Mouse (Mus musculus) urinary bladder, postnatal 36 days (tissue): ENCODE results near the gene Pkp4.
A peak's percentile ranks its signal among the peaks of the same experiment; 100 is the strongest.
"Not testable (repeated sequence)": the region's sequence is repeated elsewhere in the genome, so short reads cannot be mapped to it uniquely, and the experiment has no call there.

Source experiments
- DNase-seq, 2 experiments: peaks; one replicate each; pipeline ENCODE4 v3.0.0; 2022; ENCODE audit warnings: low spot score in 2 of 2, mixed read lengths in 1 of 2

Gene Pkp4

DNA sequence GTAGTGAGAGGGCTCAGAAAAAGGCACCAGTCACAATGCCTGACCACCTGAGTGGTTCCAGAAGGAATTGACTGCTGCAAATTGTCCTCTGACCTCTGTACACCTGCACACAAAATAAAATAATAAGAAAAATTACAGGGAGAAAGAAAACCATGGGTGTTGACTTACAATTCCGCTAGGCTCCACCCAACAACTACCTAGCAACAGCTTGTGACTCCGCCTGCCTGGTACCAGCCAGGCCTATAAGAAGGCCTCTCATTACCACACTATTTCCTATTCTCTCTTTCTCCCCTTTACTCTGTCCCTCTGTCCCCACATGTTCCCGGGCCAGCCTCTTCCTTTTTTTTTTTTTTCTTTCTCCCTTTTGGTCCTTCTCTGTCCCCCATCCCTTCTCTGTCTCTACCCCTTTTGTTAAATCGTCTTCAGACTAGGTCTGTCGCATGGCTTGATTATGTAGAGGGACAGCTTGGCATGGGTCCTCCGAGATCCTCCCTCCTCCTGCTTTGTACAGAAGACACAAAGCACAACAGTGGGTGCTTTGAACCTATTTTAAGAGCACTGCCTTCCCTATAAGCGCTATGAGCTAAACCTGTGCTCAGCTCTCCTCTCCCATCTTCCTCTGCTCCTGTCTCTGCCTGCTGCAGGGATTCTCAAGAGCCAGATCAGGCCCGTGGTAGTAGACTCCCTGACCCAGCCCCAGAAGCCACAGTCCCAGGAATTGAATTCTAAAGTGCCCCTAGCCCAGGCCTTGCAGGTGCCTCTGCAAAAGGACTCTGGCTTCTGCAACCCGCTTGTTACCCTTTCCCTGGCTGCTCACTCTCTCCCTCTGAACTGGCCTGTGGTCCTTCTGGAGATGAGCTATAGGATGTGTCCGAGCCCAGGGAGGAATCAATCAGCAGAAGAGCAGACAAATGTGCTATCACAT is 223.5 kb downstream of the Pkp4 start:
- DNase-seq = no peak

DNA sequence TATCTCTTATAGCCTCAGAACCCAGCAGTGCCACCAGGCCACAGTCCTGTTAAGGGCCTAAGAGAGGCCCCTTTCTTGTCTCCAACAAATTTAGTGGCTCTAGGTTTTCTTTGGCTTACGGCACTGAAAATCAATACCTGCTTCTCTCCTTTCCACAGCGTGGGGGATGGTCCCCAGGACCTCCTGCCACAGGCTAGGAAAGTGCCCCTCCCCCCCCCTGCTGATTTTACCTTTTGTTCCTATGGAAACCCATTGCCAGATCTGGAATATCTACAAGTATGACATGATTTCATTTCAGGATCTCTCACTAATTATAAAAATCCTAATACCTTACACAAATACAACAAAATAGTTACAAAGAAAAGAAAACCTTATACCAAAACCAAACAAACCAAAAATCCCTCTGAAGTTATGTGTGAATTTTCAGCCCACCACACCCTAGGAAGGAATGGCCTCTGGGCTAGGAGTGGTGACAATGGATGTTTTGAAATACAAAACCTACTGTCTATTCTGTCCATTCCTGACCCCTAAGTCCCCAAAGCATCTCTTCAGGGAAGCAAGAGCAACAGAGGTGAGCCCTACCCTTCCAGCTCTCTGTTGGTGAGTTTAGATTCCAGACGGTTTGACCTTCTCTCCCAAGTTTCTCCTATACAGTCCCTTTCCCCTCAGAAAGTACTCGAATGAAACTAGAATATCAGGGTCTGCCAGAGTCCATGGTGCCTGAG is 224.7 kb downstream of the Pkp4 start:
- no peak for DNase-seq

DNA sequence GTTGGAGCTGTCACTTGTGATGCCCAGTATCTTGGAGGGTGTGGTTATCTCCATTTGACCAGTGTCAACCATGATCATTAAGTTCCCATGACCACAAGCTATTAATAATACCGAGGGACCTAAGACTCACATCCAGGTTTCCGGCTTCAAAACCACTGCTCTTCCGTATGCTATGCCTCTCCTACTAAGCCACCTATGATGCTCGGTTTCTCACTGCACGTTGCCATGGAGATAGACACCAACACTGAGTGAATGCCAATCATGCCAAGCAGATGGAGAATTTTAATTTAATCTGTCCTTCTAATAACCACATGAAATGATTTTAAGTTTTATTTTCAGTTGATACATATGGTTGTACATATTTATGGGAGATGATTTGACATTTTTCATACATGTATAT is 229.3 kb downstream of the Pkp4 start:
- no peak for DNase-seq

DNA sequence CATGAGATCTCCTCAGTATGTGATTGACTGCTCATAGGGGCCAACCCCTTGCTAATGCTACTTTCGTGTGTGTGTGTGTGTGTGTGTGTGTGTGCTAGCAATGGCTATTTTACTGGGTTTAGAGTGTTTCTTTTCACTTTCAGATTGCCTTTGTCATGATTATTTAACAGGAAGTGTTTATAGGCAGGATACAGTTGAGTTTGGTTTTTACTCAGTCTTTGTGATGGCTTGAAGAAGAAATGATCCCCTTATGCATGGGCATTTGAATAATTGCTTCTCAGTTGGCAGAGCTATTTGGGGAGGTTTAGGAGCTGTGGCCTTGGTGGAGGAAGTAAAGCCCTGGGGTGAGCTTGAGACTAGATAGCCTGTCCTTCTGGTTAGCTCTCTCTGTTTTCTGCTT is 232.5 kb downstream of the Pkp4 start:
- no peak for DNase-seq

- DNase-seq = no peak
Observed at GRCm38 (mm10) chr2:59394651-59395050, 234.0 kb downstream of the Pkp4 start.

GRCm38 (mm10) chr2:59395160-59395650 is 234.6 kb downstream of the Pkp4 start:
- DNase-seq = not testable (repeated sequence)

- no peak for DNase-seq
Observed at GRCm38 (mm10) chr2:59396555-59396954, 235.9 kb downstream of the Pkp4 start.

DNA sequence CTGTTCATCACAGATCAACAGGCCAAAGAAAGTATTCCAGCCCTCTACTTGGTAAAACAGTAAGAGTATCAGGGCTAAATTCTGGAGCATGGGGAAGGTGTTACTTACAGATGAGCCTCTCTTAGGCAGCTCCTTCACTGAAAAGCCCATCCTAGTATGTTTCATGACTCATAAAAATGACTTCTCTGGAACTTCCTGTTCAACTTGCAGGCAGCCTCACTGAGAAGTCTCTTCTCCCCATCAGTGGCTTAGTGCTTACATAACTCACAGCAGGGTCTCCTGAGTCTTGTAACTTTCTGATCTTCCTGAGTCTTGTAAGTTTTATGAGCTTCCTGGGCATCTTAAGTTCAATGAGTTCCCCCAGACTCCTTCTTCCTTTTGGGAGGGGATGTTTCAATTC is 236.9 kb downstream of the Pkp4 start:
- no peak for DNase-seq

- no peak for DNase-seq
Observed at GRCm38 (mm10) chr2:59400901-59401378, 240.3 kb downstream of the Pkp4 start.

DNA sequence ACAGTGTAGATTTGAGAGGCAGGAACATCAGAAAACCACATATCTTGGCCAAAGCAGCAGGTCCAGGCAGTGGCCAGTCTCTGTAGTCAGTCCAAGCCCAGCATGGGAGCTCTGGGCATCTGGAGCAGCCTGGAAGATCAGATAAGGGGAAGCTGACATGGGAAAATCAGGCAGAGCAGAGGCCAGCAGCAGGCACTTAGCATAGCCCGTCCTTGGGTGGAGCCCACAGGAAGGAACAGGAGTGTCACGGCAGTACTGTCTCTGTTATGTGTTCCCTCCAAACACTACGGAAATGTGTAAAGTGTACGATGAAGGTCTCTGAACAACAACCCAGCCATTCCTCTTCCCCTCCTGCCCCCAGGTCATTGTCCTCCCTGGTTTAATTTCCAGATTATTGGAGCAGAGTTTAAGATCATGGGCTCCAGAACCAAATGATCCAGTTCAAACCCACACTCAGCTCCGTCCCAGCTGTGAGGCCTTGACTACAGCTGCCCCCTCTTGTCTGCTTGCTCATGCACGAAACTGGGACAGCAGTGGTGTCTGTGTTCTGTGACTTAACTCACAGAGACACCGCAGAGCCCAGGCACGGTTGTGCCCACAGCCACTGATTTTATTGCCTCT is 241.3 kb downstream of the Pkp4 start:
- peak in 1 of 2 experiments; percentile 36 for DNase-seq

- DNase-seq = no peak
Observed at GRCm38 (mm10) chr2:59404022-59404421, 243.4 kb downstream of the Pkp4 start.
